Mouse (Mus musculus): ENCODE results near the gene Mepce.

DNA sequence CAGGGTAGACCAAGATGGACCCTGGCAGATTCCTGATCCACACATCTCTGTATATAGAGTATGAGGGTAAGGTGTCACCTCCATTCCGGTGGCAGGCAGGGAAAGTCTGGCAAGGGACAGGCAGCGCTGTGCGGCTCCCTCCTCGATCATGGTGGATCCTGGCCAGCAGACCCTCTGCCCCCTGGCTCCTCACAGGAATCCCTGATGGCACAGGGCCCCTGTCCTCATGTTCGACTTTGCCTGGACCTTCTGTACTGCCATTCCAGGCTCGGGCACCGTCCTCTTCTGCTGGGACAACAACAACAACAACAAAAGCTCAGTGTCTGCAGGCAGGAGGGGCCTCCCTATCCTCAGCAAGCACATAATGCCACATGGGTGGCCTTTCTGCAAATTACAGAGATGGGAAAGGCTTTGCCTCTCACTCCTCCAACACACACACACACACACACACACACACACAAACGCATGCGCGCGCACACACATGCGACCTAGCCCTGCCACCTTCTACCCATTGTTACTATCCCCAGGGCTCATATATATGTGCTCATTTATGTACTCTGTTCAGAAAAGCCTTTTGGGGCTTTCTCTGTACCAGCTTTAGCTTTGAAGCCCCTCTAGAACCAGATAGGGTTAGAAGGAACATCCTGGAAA is 53.7 kb downstream of the Mepce start:
- TF ChIP-seq CTCF (IDR thresholded peaks at IDR 0.05; ENCODE audit: low read depth) (no peak), EP300 (optimal IDR thresholded peaks at IDR 0.05) (no peak)
